Mouse (Mus musculus) stomach, embryonic 14.5 days (tissue): ENCODE measurements around the gene Wdsub1. TPM values are rescaled to one million over a fixed set of nuclear protein-coding genes. Genes with fewer than 3 reads are reported as not detected.
"Not testable (repeated sequence)": the region's sequence is repeated elsewhere in the genome, so short reads cannot be mapped to it uniquely, and the experiment has no call there.

Experiments used
- ATAC-seq: fragments of 200-750 bp; cut with Nextera tagmentation; 2 replicates; pipeline ENCODE4 v1.8.0; 2017; ENCODE audit warnings: low read depth, moderate TSS enrichment; ENCODE audit not compliant: insufficient number of reproducible peaks, insufficient read depth, low FRiP score
- H3K27ac ChIP-seq: fragments of 300-500 bp; sonication (generic); 2 replicates; pipeline ENCODE4 v1.5.1; 2014; ENCODE audit warnings: mild to moderate bottlenecking, low read length, moderate library complexity, mixed read lengths
- H3K27me3 ChIP-seq: fragments of 300-500 bp; sonication (generic); 2 replicates; pipeline ENCODE4 v1.6.1; 2014; ENCODE audit warnings: low read length, control low read depth, mixed read lengths; ENCODE audit not compliant: control insufficient read depth, insufficient read depth
- H3K36me3 ChIP-seq: fragments of 300-500 bp; sonication (generic); 2 replicates; pipeline ENCODE4 v1.6.1; 2014; ENCODE audit warnings: mild to moderate bottlenecking, control low read depth, low read length, moderate library complexity, mixed read lengths; ENCODE audit not compliant: control insufficient read depth, insufficient read depth
- H3K4me1 ChIP-seq: fragments of 300-500 bp; sonication (generic); 2 replicates; pipeline ENCODE4 v1.6.1; 2014; ENCODE audit warnings: low read length, control low read depth, mixed read lengths; ENCODE audit not compliant: control insufficient read depth, insufficient read depth
- H3K4me2 ChIP-seq: fragments of 300-500 bp; sonication (generic); replicated peaks from 2 replicates; pipeline ENCODE4 v1.6.1; 2014; ENCODE audit warnings: low read depth, low read length, control low read depth
- H3K4me3 ChIP-seq: fragments of 300-500 bp; sonication (generic); 2 replicates; pipeline ENCODE4 v1.5.1; 2014; ENCODE audit warnings: low read depth, low read length, control low read depth
- H3K9ac ChIP-seq: fragments of 300-500 bp; sonication (generic); replicated peaks from 2 replicates; pipeline ENCODE4 v1.6.1; 2014; ENCODE audit warnings: low read depth, mild to moderate bottlenecking, control low read depth, low read length, moderate library complexity, mixed read lengths
- H3K9me3 ChIP-seq: fragments of 300-500 bp; sonication (generic); 2 replicates; pipeline ENCODE4 v1.6.1; 2016; ENCODE audit warnings: low read depth, low read length, control low read depth; ENCODE audit not compliant: control insufficient read depth
- WGBS: fragments of 180-500 bp; shearing (Covaris S2); extraction: QIAGEN DNeasy Blood & Tissue Kit; methylation state at CpG from one replicate; pipeline ENCODE4 v1.1.7; 2014; 5-methylcytosine and 5-hydroxymethylcytosine counted together
- polyA plus RNA-seq: library from polyadenylated mRNA; unstranded; fragments of >200 nt; fragmentation: Nextera tagmentation; extraction: Ambion mirVana; gene quantifications from 2 replicates; pipeline ENCODE4 v1.2.1, GENCODE M21; 2014

The Wdsub1 gene
- polyA plus RNA-seq, 1 experiment from 2014 or later = 40.2 TPM

GRCm38 (mm10) chr2:59853543-59853942 is 28.8 kb downstream of the Wdsub1 start:
- Histone ChIP-seq H3K27me3 (no peaks in the 10 kb centered on the region), H3K4me1 (no peaks in the 10 kb centered on the region)
- 93% methylated on average over 10 of the region's 10 CpGs for WGBS

GRCm38 (mm10) chr2:59852916-59853315 is 29.5 kb downstream of the Wdsub1 start:
- no peak for ATAC-seq
- Histone ChIP-seq H3K4me1 (no peaks in the 10 kb centered on the region), H3K27me3 (no peaks in the 10 kb centered on the region), H3K27ac (no peak overlapping the region), H3K4me3 (no peak overlapping the region), H3K36me3 (0 out of 2 replicates have a peak, but pooled peaks cover 4% of the 10 kb centered on the region), H3K4me2 (no peak overlapping the region), H3K9me3 (no peaks in the 10 kb centered on the region), H3K9ac (no peak overlapping the region)
- 93% methylated on average over 11 of the region's 11 CpGs for WGBS

More at GRCm38 (mm10) chr2:59853543-59853942, 28.8 kb downstream of the Wdsub1 start:
- ATAC-seq = no peak
- H3K4me2 ChIP-seq = no peak overlapping the region
- 0 out of 2 replicates have a peak, but pooled peaks cover 4% of the 10 kb centered on the region for H3K36me3 ChIP-seq
- no peak overlapping the region for H3K4me3 ChIP-seq
- H3K27ac ChIP-seq = no peak overlapping the region
- no peak overlapping the region for H3K9ac ChIP-seq
- H3K9me3 ChIP-seq = no peaks in the 10 kb centered on the region

- H3K9ac ChIP-seq, H3K27me3 ChIP-seq, H3K4me1 ChIP-seq, H3K27ac ChIP-seq, H3K9me3 ChIP-seq, H3K36me3 ChIP-seq, H3K4me2 ChIP-seq, H3K4me3 ChIP-seq, ATAC-seq: not testable (repeated sequence)
- 78% methylated on average over 3 of the region's 5 CpGs for WGBS
These were observed 30.5 kb downstream of the Wdsub1 start for GRCm38 (mm10) chr2:59851885-59852284.

DNA sequence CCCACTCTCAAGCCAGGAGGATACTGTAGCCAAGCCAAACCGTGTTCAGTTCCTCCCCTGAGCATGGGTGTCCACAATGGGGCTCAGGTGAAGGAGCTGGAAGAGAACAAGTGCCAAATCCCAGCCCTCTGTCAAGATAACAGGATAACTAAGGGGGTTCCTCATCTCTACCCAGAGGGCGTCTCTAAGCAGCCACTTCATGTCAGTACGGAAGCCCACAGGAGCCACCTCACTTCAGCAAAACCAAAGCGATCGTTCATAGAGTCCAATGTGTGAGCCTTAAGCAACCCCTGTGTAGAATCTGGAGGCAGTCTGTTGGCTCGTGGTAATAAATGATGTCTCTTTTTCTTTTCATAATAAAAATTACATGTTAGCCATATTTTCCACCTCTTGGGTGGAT is 38.5 kb downstream of the Wdsub1 start:
- 90% methylated on average over 6 of the region's 6 CpGs for WGBS
- Histone ChIP-seq H3K9me3 (no peaks in the 10 kb centered on the region), H3K36me3 (peaks cover 30% of the 10 kb centered on the region), H3K27ac (no peak overlapping the region), H3K4me3 (no peak overlapping the region), H3K9ac (no peak overlapping the region), H3K4me1 (0 out of 2 replicates have a peak, but pooled peaks cover 4% of the 10 kb centered on the region), H3K4me2 (no peak overlapping the region), H3K27me3 (no peaks in the 10 kb centered on the region)
- ATAC-seq = no peak

DNA sequence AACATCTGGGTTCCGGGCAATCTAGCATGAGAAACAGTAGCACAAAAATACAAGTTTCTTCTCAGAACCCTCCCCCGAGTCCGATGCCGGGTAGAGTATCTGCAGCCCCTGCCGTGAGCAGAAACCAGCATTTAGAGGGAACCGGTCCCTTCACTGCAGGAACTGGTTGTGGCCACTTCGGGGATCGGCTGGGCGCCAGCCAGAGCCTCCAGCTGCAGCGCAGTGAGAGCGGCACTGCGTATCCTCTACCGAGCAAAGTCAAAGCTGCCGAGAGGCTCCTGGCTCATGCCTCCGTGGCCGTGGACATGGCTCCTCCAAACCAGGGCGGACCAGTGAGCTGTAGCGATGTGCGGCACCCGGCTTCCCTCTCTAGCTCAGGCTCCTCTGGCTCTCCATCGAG is 39.2 kb downstream of the Wdsub1 start:
- Histone ChIP-seq H3K4me2 (no peak overlapping the region), H3K9me3 (no peaks in the 10 kb centered on the region), H3K9ac (no peak overlapping the region), H3K4me3 (no peak overlapping the region), H3K27me3 (no peaks in the 10 kb centered on the region), H3K36me3 (peaks cover 30% of the 10 kb centered on the region), H3K4me1 (0 out of 2 replicates have a peak, but pooled peaks cover 4% of the 10 kb centered on the region), H3K27ac (no peak overlapping the region)
- no peak for ATAC-seq
- WGBS = 91% methylated on average over 21 of the region's 21 CpGs

- no peak overlapping the region for H3K4me2 ChIP-seq
- 0 out of 2 replicates have a peak, but pooled peaks cover 4% of the 10 kb centered on the region for H3K4me1 ChIP-seq
- WGBS = 78% methylated on average over 6 of the region's 6 CpGs
- no peaks in the 10 kb centered on the region for H3K9me3 ChIP-seq
- H3K9ac ChIP-seq = no peak overlapping the region
- H3K36me3 ChIP-seq = peaks cover 33% of the 10 kb centered on the region
- ATAC-seq = no peak
- H3K27me3 ChIP-seq = no peaks in the 10 kb centered on the region
- no peak overlapping the region for H3K4me3 ChIP-seq
- peak overlapping the region; percentile 27; the same call in 1 of the 2 replicates for H3K27ac ChIP-seq
These were observed 39.8 kb downstream of the Wdsub1 start for GRCm38 (mm10) chr2:59842556-59843008.

GRCm38 (mm10) chr2:59841944-59842343 is 40.4 kb downstream of the Wdsub1 start:
- Histone ChIP-seq H3K36me3 (peaks cover 36% of the 10 kb centered on the region), H3K4me1 (0 out of 2 replicates have a peak, but pooled peaks cover 4% of the 10 kb centered on the region), H3K4me3 (no peak overlapping the region), H3K27ac (peak overlapping the region; percentile 27), H3K9me3 (no peaks in the 10 kb centered on the region), H3K9ac (no peak overlapping the region), H3K27me3 (no peaks in the 10 kb centered on the region), H3K4me2 (no peak overlapping the region)
- ATAC-seq = no peak
- WGBS = 80% methylated on average over 11 of the region's 11 CpGs

- H3K36me3 ChIP-seq = peaks cover 42% of the 10 kb centered on the region
- H3K9ac ChIP-seq = no peak overlapping the region
- H3K4me2 ChIP-seq = no peak overlapping the region
- 0 out of 2 replicates have a peak, but pooled peaks cover 4% of the 10 kb centered on the region for H3K4me1 ChIP-seq
- no peak overlapping the region for H3K4me3 ChIP-seq
- no peaks in the 10 kb centered on the region for H3K9me3 ChIP-seq
- peak overlapping the region; percentile 4; the same call in 1 of the 2 replicates for H3K27ac ChIP-seq
- ATAC-seq = peak; percentile 65; the same call in 1 of the 2 replicates
- H3K27me3 ChIP-seq = no peaks in the 10 kb centered on the region
- WGBS = 63% methylated on average over 11 of the region's 12 CpGs
These were observed 41.0 kb downstream of the Wdsub1 start for GRCm38 (mm10) chr2:59841189-59841939.
